Mouse (Mus musculus) hindbrain, embryonic 11.5 days (tissue): Measurements from ENCODE around the gene Fgfr2. TPM values are rescaled to one million over a fixed set of nuclear protein-coding genes. Genes with fewer than 3 reads are reported as not detected.

Experiments used
- ATAC-seq: fragments of 200-750 bp; cut with Nextera tagmentation; 2 replicates; pipeline ENCODE4 v1.8.0; 2017; ENCODE audit warnings: mild to moderate bottlenecking, moderate TSS enrichment, moderate library complexity; ENCODE audit not compliant: low FRiP score
- DNase-seq: peaks from one replicate; pipeline ENCODE4 v3.0.0-alpha.2; 2015; ENCODE audit warnings: low spot score
- H3K27ac ChIP-seq: fragments of 300-500 bp; sonication (generic); 2 replicates; pipeline ENCODE4 v1.5.1; 2014; ENCODE audit warnings: mild to moderate bottlenecking, low read depth, low read length
- H3K27me3 ChIP-seq: fragments of 300-500 bp; sonication (generic); 2 replicates; pipeline ENCODE4 v1.6.1; 2014; ENCODE audit warnings: mild to moderate bottlenecking, low read length, moderate library complexity, mixed read lengths; ENCODE audit not compliant: control insufficient read depth, insufficient read depth
- H3K36me3 ChIP-seq: fragments of 300-500 bp; sonication (generic); 2 replicates; pipeline ENCODE4 v1.6.1; 2014; ENCODE audit warnings: mild to moderate bottlenecking, low read length, moderate library complexity, mixed read lengths; ENCODE audit not compliant: control insufficient read depth, insufficient read depth
- H3K4me1 ChIP-seq: fragments of 300-500 bp; sonication (generic); replicated peaks from 2 replicates; pipeline ENCODE4 v1.6.1; 2014; ENCODE audit warnings: low read length, mixed read lengths; ENCODE audit not compliant: control insufficient read depth, insufficient read depth
- H3K4me2 ChIP-seq: fragments of 300-500 bp; sonication (generic); replicated peaks from 2 replicates; pipeline ENCODE4 v1.6.1; 2014; ENCODE audit warnings: mild to moderate bottlenecking, low read depth, low read length
- H3K4me3 ChIP-seq: fragments of 300-500 bp; sonication (generic); 2 replicates; pipeline ENCODE4 v1.5.1; 2014; ENCODE audit warnings: low read depth, low read length
- H3K9ac ChIP-seq: fragments of 300-500 bp; sonication (generic); 2 replicates; pipeline ENCODE4 v1.6.1; 2014; ENCODE audit warnings: low read depth, low read length
- H3K9me3 ChIP-seq: fragments of 300-500 bp; sonication (generic); 2 replicates; pipeline ENCODE4 v1.6.1; 2016; ENCODE audit warnings: low read length; ENCODE audit not compliant: control insufficient read depth
- WGBS: fragments of 180-500 bp; shearing (Covaris S2); extraction: QIAGEN DNeasy Blood & Tissue Kit; methylation state at CpG from one replicate; pipeline ENCODE4 v1.1.7; 2014; 5-methylcytosine and 5-hydroxymethylcytosine counted together
- polyA plus RNA-seq: library from polyadenylated mRNA; unstranded; fragments of >200 nt; fragmentation: Nextera tagmentation; extraction: Ambion mirVana; gene quantifications from 2 replicates; pipeline ENCODE4 v1.2.1, GENCODE M21; 2014

Fgfr2 gene
- polyA plus RNA-seq, 1 experiment from 2014 or later: 71.3 TPM

GRCm38 (mm10) chr7:130645332-130645993 lies 2477.7 kb downstream of the Fgfr2 start:
- Histone ChIP-seq H3K27ac (peak overlapping the region; percentile 31; the same call in 1 of the 2 replicates), H3K36me3 (no peaks in the 10 kb centered on the region), H3K27me3 (no peaks in the 10 kb centered on the region), H3K9me3 (no peaks in the 10 kb centered on the region), H3K4me2 (peak overlapping the region; percentile 84), H3K9ac (peak overlapping the region; percentile 60), H3K4me1 (peaks cover 4% of the 10 kb centered on the region), H3K4me3 (peak overlapping the region; percentile 48)
- 18% methylated on average over 15 of the region's 15 CpGs for WGBS
- DNase-seq: no peak
- ATAC-seq: peak; percentile 50

DNA sequence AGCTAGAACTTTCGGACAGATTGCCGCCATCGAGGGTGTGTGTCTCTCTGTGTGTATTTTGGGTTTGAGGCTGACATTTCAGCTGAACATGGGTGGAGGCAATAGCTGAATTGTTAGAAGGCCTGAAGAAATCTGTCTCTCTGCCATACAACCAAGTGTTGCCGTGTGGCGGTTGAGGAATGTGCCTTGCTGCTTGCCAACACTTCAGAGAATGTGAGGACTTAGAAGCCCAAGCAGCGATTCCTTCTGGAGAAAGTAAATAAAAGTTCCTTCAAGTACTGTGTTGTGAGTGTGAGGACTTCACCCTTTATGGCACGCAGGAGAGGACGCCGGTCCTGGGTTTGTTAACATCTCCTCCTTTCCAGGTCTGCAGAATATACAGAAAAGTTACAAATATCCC lies 2482.5 kb downstream of the Fgfr2 start:
- ATAC-seq (no peak), DNase-seq (no peak)
- no peaks in the 10 kb centered on the region; the same call in 1 of the 2 replicates for H3K4me1 ChIP-seq
- H3K27ac ChIP-seq: no peak overlapping the region
- H3K4me3 ChIP-seq: no peak overlapping the region
- no peak overlapping the region for H3K4me2 ChIP-seq
- no peak overlapping the region for H3K9ac ChIP-seq
- H3K9me3 ChIP-seq: no peaks in the 10 kb centered on the region
- H3K27me3 ChIP-seq: no peaks in the 10 kb centered on the region
- 88% methylated on average over 9 of the region's 9 CpGs for WGBS
- H3K36me3 ChIP-seq: no peaks in the 10 kb centered on the region

DNA sequence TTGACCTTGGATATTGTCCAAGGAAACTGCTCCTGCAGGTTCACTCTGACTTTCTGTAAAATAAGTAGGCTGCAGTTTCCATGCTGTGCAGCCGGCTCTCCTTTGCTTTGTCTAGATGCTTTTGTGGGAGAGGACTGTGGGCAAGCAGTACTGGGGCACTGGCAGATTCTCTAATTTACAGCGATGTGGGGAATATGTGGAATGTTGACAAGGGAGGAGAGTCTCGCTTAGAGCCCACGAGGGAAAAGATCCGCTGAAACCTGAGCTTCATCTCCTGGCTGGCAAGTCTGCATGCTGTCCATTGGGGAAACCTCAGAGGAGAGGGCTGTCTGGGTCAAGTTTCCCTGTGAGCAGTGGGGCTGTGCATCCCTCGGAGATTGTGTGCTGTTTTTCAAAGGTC lies 2485.3 kb downstream of the Fgfr2 start:
- Histone ChIP-seq H3K4me2 (no peak overlapping the region), H3K9ac (no peak overlapping the region), H3K36me3 (no peaks in the 10 kb centered on the region), H3K27ac (no peak overlapping the region), H3K4me3 (no peak overlapping the region), H3K27me3 (no peaks in the 10 kb centered on the region), H3K4me1 (no peaks in the 10 kb centered on the region), H3K9me3 (no peaks in the 10 kb centered on the region)
- DNase-seq (no peak), ATAC-seq (no peak)
- WGBS: 34% methylated on average over 6 of the region's 6 CpGs

DNA sequence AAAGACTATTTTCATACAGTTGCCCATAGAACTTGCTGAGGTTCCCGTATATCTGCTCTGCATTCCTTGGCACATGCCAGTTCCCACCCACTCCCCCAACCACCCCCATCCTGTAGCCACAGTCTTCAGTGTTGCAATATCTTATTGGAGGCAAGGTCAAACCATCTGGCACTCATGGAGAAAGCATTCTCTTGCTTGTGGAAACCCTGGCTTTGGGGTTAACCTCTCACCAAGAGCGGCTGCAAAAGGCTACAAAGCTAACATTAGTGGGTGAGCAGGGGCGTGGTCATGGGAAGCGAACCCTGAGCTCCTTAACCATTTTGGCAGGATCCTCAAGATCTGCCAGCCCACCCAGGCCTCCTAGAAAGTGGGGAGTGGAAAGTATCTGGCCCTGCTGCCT lies 2486.2 kb downstream of the Fgfr2 start:
- H3K27me3 ChIP-seq: no peaks in the 10 kb centered on the region
- H3K4me3 ChIP-seq: no peak overlapping the region
- H3K36me3 ChIP-seq: no peaks in the 10 kb centered on the region
- no peaks in the 10 kb centered on the region for H3K9me3 ChIP-seq
- DNase-seq (no peak), ATAC-seq (no peak)
- H3K4me2 ChIP-seq: no peak overlapping the region
- 89% methylated on average over 4 of the region's 4 CpGs for WGBS
- H3K27ac ChIP-seq: no peak overlapping the region
- H3K4me1 ChIP-seq: no peaks in the 10 kb centered on the region
- no peak overlapping the region for H3K9ac ChIP-seq

GRCm38 (mm10) chr7:130636274-130636673 lies 2486.9 kb downstream of the Fgfr2 start:
- no peaks in the 10 kb centered on the region; the same call in 1 of the 2 replicates for H3K4me1 ChIP-seq
- WGBS: 69% methylated on average over 3 of the region's 3 CpGs
- no peak overlapping the region for H3K9ac ChIP-seq
- DNase-seq: no peak
- no peaks in the 10 kb centered on the region for H3K9me3 ChIP-seq
- no peaks in the 10 kb centered on the region for H3K36me3 ChIP-seq
- ATAC-seq: no peak
- no peak overlapping the region for H3K4me2 ChIP-seq
- H3K27ac ChIP-seq: no peak overlapping the region
- no peaks in the 10 kb centered on the region for H3K27me3 ChIP-seq
- H3K4me3 ChIP-seq: no peak overlapping the region

GRCm38 (mm10) chr7:130635212-130635611 lies 2487.9 kb downstream of the Fgfr2 start:
- Histone ChIP-seq H3K4me1 (no peaks in the 10 kb centered on the region; the same call in 1 of the 2 replicates), H3K27ac (no peak overlapping the region), H3K4me3 (no peak overlapping the region), H3K9me3 (no peaks in the 10 kb centered on the region), H3K4me2 (no peak overlapping the region), H3K27me3 (no peaks in the 10 kb centered on the region), H3K9ac (no peak overlapping the region), H3K36me3 (no peaks in the 10 kb centered on the region)
- 56% methylated on average over 7 of the region's 7 CpGs for WGBS
- DNase-seq (no peak), ATAC-seq (no peak)

GRCm38 (mm10) chr7:130634259-130634871 lies 2488.8 kb downstream of the Fgfr2 start:
- no peaks in the 10 kb centered on the region; the same call in 1 of the 2 replicates for H3K4me1 ChIP-seq
- no peaks in the 10 kb centered on the region for H3K36me3 ChIP-seq
- no peaks in the 10 kb centered on the region for H3K27me3 ChIP-seq
- H3K9me3 ChIP-seq: no peaks in the 10 kb centered on the region
- no peak for ATAC-seq
- no peak overlapping the region for H3K4me3 ChIP-seq
- no peak overlapping the region for H3K4me2 ChIP-seq
- H3K9ac ChIP-seq: no peak overlapping the region
- H3K27ac ChIP-seq: no peak overlapping the region
- 90% methylated on average over 4 of the region's 4 CpGs for WGBS
- DNase-seq: no peak

GRCm38 (mm10) chr7:130632379-130632732 lies 2490.8 kb downstream of the Fgfr2 start:
- H3K4me1 ChIP-seq: no peaks in the 10 kb centered on the region; the same call in 1 of the 2 replicates
- no peak overlapping the region for H3K4me2 ChIP-seq
- WGBS: 90% methylated on average over 5 of the region's 5 CpGs
- H3K9me3 ChIP-seq: no peaks in the 10 kb centered on the region
- no peaks in the 10 kb centered on the region for H3K27me3 ChIP-seq
- H3K36me3 ChIP-seq: no peaks in the 10 kb centered on the region
- no peak for DNase-seq
- ATAC-seq: no peak
- H3K4me3 ChIP-seq: no peak overlapping the region
- no peak overlapping the region for H3K9ac ChIP-seq
- no peak overlapping the region for H3K27ac ChIP-seq
